Mouse (Mus musculus) ES-Bruce4 (cell line): ENCODE results near the gene Slc7a7. TPM values are rescaled to one million over a fixed set of nuclear protein-coding genes. Genes with fewer than 3 reads are reported as not detected.
A peak's percentile ranks its signal among the peaks of the same experiment; 100 is the strongest.

Experiments used
- H3K27ac ChIP-seq: 2 replicates; pipeline ENCODE4 v1.5.1; 2012; ENCODE audit warnings: low read length, inconsistent platforms; ENCODE audit not compliant: insufficient read depth
- H3K27me3 ChIP-seq: 2 replicates; pipeline ENCODE4 v1.6.1; 2012; ENCODE audit warnings: mild to moderate bottlenecking, low read length, inconsistent platforms; ENCODE audit not compliant: control insufficient read depth, poor library complexity, insufficient read depth, severe bottlenecking
- H3K36me3 ChIP-seq: 2 replicates; pipeline ENCODE4 v1.6.1; 2012; ENCODE audit warnings: inconsistent platforms, mild to moderate bottlenecking, low read length, moderate library complexity; ENCODE audit not compliant: control insufficient read depth, poor library complexity, insufficient read depth, severe bottlenecking
- H3K4me1 ChIP-seq: one replicate; pipeline ENCODE4 v1.8.1; 2011; ENCODE audit warnings: low read length; ENCODE audit not compliant: control insufficient read depth, insufficient read depth
- H3K4me3 ChIP-seq: 2 replicates; pipeline ENCODE4 v1.5.1; 2011; ENCODE audit warnings: low read depth, mild to moderate bottlenecking, low read length
- H3K9ac ChIP-seq: 2 replicates; pipeline ENCODE4 v1.6.1; 2012; ENCODE audit warnings: low read depth, mild to moderate bottlenecking, inconsistent platforms; ENCODE audit not compliant: poor library complexity, severe bottlenecking
- H3K9me3 ChIP-seq: replicated peaks from 2 replicates; pipeline ENCODE4 v1.6.1; 2012; ENCODE audit warnings: mild to moderate bottlenecking, low read length, inconsistent platforms; ENCODE audit not compliant: control insufficient read depth, poor library complexity, insufficient read depth, severe bottlenecking
- CTCF ChIP-seq: IDR thresholded peaks from one replicate; pipeline ENCODE4 v1.8.1; 2011; ENCODE audit warnings: low read depth, low read length
- EP300 ChIP-seq: IDR thresholded peaks from 2 replicates; pipeline ENCODE4 v1.6.1; 2011; ENCODE audit warnings: low read depth, low read length; ENCODE audit not compliant: insufficient read depth
- POLR2A ChIP-seq: IDR thresholded peaks from one replicate; pipeline ENCODE4 v1.8.1; 2011; ENCODE audit warnings: low read length; ENCODE audit not compliant: insufficient read depth
- polyA plus RNA-seq: library from polyadenylated mRNA; stranded (reverse); fragments of >200 nt; gene quantifications from 2 replicates; pipeline ENCODE4 v1.2.4, GENCODE M21; 2011; ENCODE audit warnings: low read depth; ENCODE audit not compliant: missing spikeins, insufficient read depth, insufficient read length

Gene Slc7a7
- polyA plus RNA-seq, 1 experiment, result 46.6 TPM

DNA sequence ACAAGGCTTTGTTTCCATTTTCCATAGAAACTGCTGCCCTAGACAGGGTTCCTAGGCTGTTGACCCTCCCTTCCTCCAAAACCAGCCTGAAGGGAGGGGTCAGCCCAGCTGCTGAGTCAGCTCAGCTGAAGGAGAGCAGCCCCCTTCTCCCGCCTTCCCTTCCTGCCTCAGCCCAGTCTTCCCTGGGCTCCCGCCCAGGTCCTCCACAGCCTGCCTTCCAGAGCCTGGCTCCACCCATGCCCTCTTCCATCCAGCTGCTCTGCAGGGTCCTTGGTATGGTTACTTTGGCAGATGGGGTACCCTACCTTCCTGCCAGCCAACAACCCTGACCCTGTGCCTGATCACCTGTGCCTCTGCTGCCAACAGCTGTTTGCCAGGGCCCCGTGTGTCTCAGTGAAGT is 25.6 kb upstream of the Slc7a7 start:
- Histone ChIP-seq H3K4me1 (peaks cover 10% of the 10 kb centered on the region), H3K4me3 (peak overlapping the region; percentile 10), H3K9ac (no peak overlapping the region), H3K27ac (0 out of 2 replicates have a peak overlapping the region, but pooled peaks have one; percentile 7), H3K9me3 (no peaks in the 10 kb centered on the region), H3K36me3 (no peaks in the 10 kb centered on the region), H3K27me3 (no peaks in the 10 kb centered on the region)
- TF ChIP-seq POLR2A, result no peak
- no peak for TF ChIP-seq EP300
- no peak for TF ChIP-seq CTCF

DNA sequence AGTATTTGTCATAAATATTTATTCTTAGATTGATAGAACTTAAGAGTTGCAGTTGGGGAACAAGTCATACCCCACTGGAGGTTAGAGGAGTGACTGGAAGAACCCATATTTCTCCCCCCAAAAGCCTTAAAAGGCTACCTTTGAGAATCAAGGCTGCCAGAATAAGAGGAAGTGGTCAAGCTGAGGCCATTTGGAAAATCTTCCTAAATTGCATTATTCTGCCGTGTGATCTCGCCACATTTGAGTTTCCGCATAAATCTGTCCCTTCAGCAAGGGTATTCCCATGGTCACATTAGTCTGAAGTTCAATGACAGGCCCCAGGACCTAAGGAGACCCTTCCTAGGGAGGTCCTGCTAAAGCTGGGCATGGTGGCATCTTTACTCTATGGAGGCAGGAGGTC is 25.0 kb upstream of the Slc7a7 start:
- no peaks in the 10 kb centered on the region for H3K9me3 ChIP-seq

GRCm38 (mm10) chr14:54441365-54441764 is 23.8 kb upstream of the Slc7a7 start:
- no peak overlapping the region for H3K27ac ChIP-seq
- no peaks in the 10 kb centered on the region for H3K9me3 ChIP-seq
- no peak overlapping the region for H3K4me3 ChIP-seq
- no peaks in the 10 kb centered on the region for H3K36me3 ChIP-seq
- TF ChIP-seq CTCF, result no peak
- no peak for TF ChIP-seq EP300
- TF ChIP-seq POLR2A, result no peak
- no peak overlapping the region for H3K9ac ChIP-seq
- peaks cover 10% of the 10 kb centered on the region for H3K4me1 ChIP-seq
- no peaks in the 10 kb centered on the region for H3K27me3 ChIP-seq

More for the DNA sequence above, 25.0 kb upstream of the Slc7a7 start:
- Histone ChIP-seq H3K27me3 (no peaks in the 10 kb centered on the region), H3K27ac (0 out of 2 replicates have a peak overlapping the region, but pooled peaks have one; percentile 7), H3K4me3 (no peak overlapping the region), H3K9ac (no peak overlapping the region), H3K36me3 (no peaks in the 10 kb centered on the region), H3K4me1 (peaks cover 10% of the 10 kb centered on the region)
- TF ChIP-seq EP300, result no peak
- TF ChIP-seq POLR2A, result no peak
- TF ChIP-seq CTCF, result no peak

DNA sequence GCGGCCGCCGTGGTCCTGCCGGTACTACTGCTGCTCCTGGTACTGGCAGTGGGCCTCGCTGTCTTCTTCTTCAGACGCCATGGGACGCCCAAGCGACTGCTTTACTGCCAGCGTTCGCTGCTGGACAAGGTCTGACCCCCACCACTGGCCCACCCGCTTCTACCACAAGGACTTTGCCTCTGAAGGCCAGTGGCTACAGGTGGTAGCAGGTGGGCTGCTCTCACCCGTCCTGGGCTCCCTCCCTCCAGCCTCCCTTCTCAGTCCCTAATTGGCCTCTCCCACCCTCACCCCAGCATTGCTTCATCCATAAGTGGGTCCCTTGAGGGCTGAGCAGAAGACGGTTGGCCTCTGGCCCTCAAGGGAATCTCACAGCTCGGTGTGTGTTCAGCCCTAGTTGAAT is 23.0 kb upstream of the Slc7a7 start:
- H3K4me1 ChIP-seq, result peaks cover 10% of the 10 kb centered on the region

DNA sequence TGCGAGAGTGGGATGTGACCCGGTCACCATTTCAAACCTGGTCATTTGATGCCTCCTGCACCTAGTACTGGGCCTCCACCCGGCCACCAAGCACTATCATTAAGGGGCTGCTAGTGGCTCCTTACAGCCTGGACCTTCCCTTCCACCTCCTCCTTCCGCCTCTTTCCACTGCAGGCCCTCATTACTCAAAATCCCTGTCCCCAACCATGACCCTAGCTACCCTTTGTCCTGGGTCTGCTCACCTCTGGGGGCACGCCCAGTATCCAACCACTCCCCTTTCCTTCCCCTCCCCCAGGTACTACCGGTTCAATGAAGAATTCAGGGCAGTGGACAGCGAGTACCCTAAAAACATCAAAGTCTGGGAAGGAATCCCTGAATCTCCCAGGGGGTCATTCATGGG is 22.0 kb upstream of the Slc7a7 start:
- TF ChIP-seq EP300 (no peak), POLR2A (no peak), CTCF (no peak)
- no peak overlapping the region for H3K9ac ChIP-seq
- H3K4me1 ChIP-seq, result peaks cover 10% of the 10 kb centered on the region
- no peak overlapping the region for H3K27ac ChIP-seq
- H3K27me3 ChIP-seq, result no peaks in the 10 kb centered on the region
- no peaks in the 10 kb centered on the region for H3K36me3 ChIP-seq
- no peaks in the 10 kb centered on the region for H3K9me3 ChIP-seq
- no peak overlapping the region for H3K4me3 ChIP-seq

More for the DNA sequence above, 23.0 kb upstream of the Slc7a7 start:
- no peak overlapping the region for H3K27ac ChIP-seq
- no peaks in the 10 kb centered on the region for H3K9me3 ChIP-seq
- TF ChIP-seq CTCF (no peak), POLR2A (no peak), EP300 (no peak)
- H3K36me3 ChIP-seq, result no peaks in the 10 kb centered on the region
- no peak overlapping the region for H3K4me3 ChIP-seq
- no peak overlapping the region for H3K9ac ChIP-seq
- H3K27me3 ChIP-seq, result no peaks in the 10 kb centered on the region

GRCm38 (mm10) chr14:54439155-54439554 is 21.6 kb upstream of the Slc7a7 start:
- TF ChIP-seq POLR2A (no peak), CTCF (no peak), EP300 (no peak)
- Histone ChIP-seq H3K9ac (no peak overlapping the region), H3K27ac (no peak overlapping the region), H3K36me3 (no peaks in the 10 kb centered on the region), H3K27me3 (no peaks in the 10 kb centered on the region), H3K4me1 (peaks cover 12% of the 10 kb centered on the region), H3K9me3 (no peaks in the 10 kb centered on the region), H3K4me3 (no peak overlapping the region)
